In the genomic region with DNA sequence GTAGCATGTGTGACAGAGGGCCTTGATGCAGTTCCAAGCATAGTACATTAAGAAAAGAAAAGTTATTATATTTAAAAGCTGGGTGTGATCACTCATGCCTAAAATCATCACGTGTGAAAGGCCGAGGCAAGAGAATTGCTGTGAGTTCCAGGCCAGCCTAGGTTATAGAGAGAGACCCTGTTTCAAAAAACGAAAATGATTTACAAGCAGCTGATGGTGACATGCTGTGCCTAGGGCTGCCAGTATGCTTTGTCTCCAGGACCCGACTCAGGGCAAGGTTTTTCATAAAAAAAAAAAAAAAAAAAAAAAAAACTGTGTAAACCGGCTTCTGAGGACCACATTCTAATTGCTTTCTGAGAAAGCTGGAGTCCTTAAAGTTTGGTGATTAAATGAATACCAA, we compare ENCODE assay signal across 17 mouse cellular contexts.
A peak's percentile ranks its signal among the peaks of the same experiment; 100 is the strongest.
DNase-seq lines count a peak whose midpoint lies in the region; ATAC-seq lines count a peak whose summit lies in the region.
"Had no signal": no experiment of that assay in that cellular context is flagged by ENCODE, and none has a peak within 500 bp of the region (broad histone marks: within the 10 kb centered on the region; RNA-seq: fewer than 3 reads in every experiment).

No protein-coding gene starts in this region.

- 10% methylated on average over 5 of the region's 5 CpGs for WGBS in forebrain, embryonic 12.5 days
- 3% methylated on average over 5 of the region's 5 CpGs for whole genome bisulfite sequencing in forebrain, embryonic 16.5 days
- WGBS in neural tube, embryonic 11.5 days: 13% methylated on average over 5 of the region's 5 CpGs

- DNase-seq in neural tube, embryonic 11.5 days (ENCODE audit: low spot score): no peak
- no peak for DNase-seq in neural tube, embryonic 10.5 days (ENCODE audit: extremely low spot score, low spot score)
- DNase-seq in forelimb bud, embryonic 11.5 days (ENCODE audit: low read depth, low spot score): peak; percentile 56
- DNase-seq in right cerebral cortex, postnatal 10 days (ENCODE audit: low spot score in 2 of 2): no peak
- no peak for DNase-seq in spleen, postnatal 14 days (ENCODE audit: low spot score in 2 of 2)
- DNase-seq: adrenal gland, postnatal 10 days; cerebellum, adult 11 months; cerebellum, adult 8-10 months; cerebellum, postnatal 14 days; gastrocnemius, postnatal 14 days; kidney, adult 11 months had no signal

- H3K4me2 ChIP-seq in forebrain, embryonic 12.5 days: no peak overlapping the region
- H3K4me2 ChIP-seq in forebrain, embryonic 16.5 days (ENCODE audit: low read length): no peak overlapping the region
- H3K4me2 ChIP-seq in neural tube, embryonic 11.5 days (ENCODE audit: low read depth): no peak overlapping the region
- H3K4me2 ChIP-seq: embryonic facial prominence, embryonic 13.5 days; heart, embryonic 12.5 days; hindbrain, embryonic 15.5 days had no signal

- no peak overlapping the region for H3K27ac ChIP-seq in forebrain, embryonic 12.5 days
- no peak overlapping the region for H3K27ac ChIP-seq in forebrain, embryonic 16.5 days (ENCODE audit: low read length)
- no peak overlapping the region for H3K27ac ChIP-seq in neural tube, embryonic 11.5 days (ENCODE audit: low read depth, low read length)
- H3K27ac ChIP-seq: embryonic facial prominence, embryonic 13.5 days; hindbrain, embryonic 15.5 days had no signal

- no peaks in the 10 kb centered on the region for H3K9me3 ChIP-seq in forebrain, embryonic 12.5 days
- H3K9me3 ChIP-seq in forebrain, embryonic 16.5 days (ENCODE audit: control insufficient read depth, low read length): no peaks in the 10 kb centered on the region
- H3K9me3 ChIP-seq in neural tube, embryonic 11.5 days (ENCODE audit: control insufficient read depth, low read length): no peaks in the 10 kb centered on the region
- H3K9me3 ChIP-seq: embryonic facial prominence, embryonic 13.5 days; heart, embryonic 12.5 days; hindbrain, embryonic 15.5 days had no signal

- no peak overlapping the region for H3K9ac ChIP-seq in forebrain, embryonic 12.5 days
- H3K9ac ChIP-seq in forebrain, embryonic 16.5 days (replicated peaks; ENCODE audit: low read depth, low read length): no peak overlapping the region
- H3K9ac ChIP-seq in neural tube, embryonic 11.5 days (ENCODE audit: low read length): no peak overlapping the region
- H3K9ac ChIP-seq: embryonic facial prominence, embryonic 13.5 days; heart, embryonic 12.5 days; hindbrain, embryonic 15.5 days had no signal

- H3K36me3 ChIP-seq in forebrain, embryonic 12.5 days (replicated peaks): no peaks in the 10 kb centered on the region
- no peaks in the 10 kb centered on the region for H3K36me3 ChIP-seq in forebrain, embryonic 16.5 days (ENCODE audit: control insufficient read depth, insufficient read depth)
- H3K36me3 ChIP-seq in neural tube, embryonic 11.5 days (ENCODE audit: control insufficient read depth, insufficient read depth, low read length): no peaks in the 10 kb centered on the region
- H3K36me3 ChIP-seq: embryonic facial prominence, embryonic 13.5 days; G1E; heart, embryonic 12.5 days; hindbrain, embryonic 15.5 days had no signal

- no peak overlapping the region for H3K4me3 ChIP-seq in forebrain, embryonic 12.5 days (replicated peaks)
- H3K4me3 ChIP-seq in forebrain, embryonic 16.5 days (replicated peaks; ENCODE audit: low read length): no peak overlapping the region
- H3K4me3 ChIP-seq in neural tube, embryonic 11.5 days (ENCODE audit: low read depth, low read length): no peak overlapping the region
- H3K4me3 ChIP-seq: embryonic facial prominence, embryonic 13.5 days; heart, embryonic 12.5 days; hindbrain, embryonic 15.5 days had no signal

- H3K4me1 ChIP-seq in forebrain, embryonic 12.5 days: peaks cover 20% of the 10 kb centered on the region
- peaks cover 2% of the 10 kb centered on the region; the same call in 1 of the 2 replicates for H3K4me1 ChIP-seq in forebrain, embryonic 16.5 days (replicated peaks; ENCODE audit: control insufficient read depth, insufficient read depth, low read length)
- no peaks in the 10 kb centered on the region; the same call in 1 of the 2 replicates for H3K4me1 ChIP-seq in neural tube, embryonic 11.5 days (ENCODE audit: control insufficient read depth, insufficient read depth, low read length)
- H3K4me1 ChIP-seq: hindbrain, embryonic 15.5 days had no signal

- no peaks in the 10 kb centered on the region for H3K27me3 ChIP-seq in forebrain, embryonic 12.5 days
- H3K27me3 ChIP-seq in forebrain, embryonic 16.5 days (replicated peaks; ENCODE audit: control insufficient read depth, insufficient read depth, low read length): no peaks in the 10 kb centered on the region
- no peaks in the 10 kb centered on the region for H3K27me3 ChIP-seq in neural tube, embryonic 11.5 days (ENCODE audit: control insufficient read depth, insufficient read depth, low read length)
- H3K27me3 ChIP-seq: embryonic facial prominence, embryonic 13.5 days; heart, embryonic 12.5 days had no signal

- ATAC-seq in forebrain, embryonic 12.5 days (ENCODE audit: low FRiP score): peak; percentile 72; the same call in 1 of the 2 replicates
- ATAC-seq in forebrain, embryonic 16.5 days: no peak
- ATAC-seq in neural tube, embryonic 11.5 days (ENCODE audit: insufficient read depth, low FRiP score, low TSS enrichment): peak; percentile 32; the same call in 1 of the 2 replicates
